Mouse (Mus musculus) heart, adult 8-10 months (tissue): ENCODE results near the gene Mesp1. TPM values are rescaled to one million over a fixed set of nuclear protein-coding genes. Genes with fewer than 3 reads are reported as not detected.

Experiments
- DNase-seq: peaks from one replicate; pipeline ENCODE4 v3.0.0; 2022; ENCODE audit warnings: low spot score
- total RNA-seq, 4 experiments: library from RNA; stranded (reverse); gene quantifications; 2 replicates each; pipeline ENCODE4 v1.2.4; 2022

Gene Mesp1
- total RNA-seq, 4 experiments from 2014 or later, result not detected

GRCm38 (mm10) chr7:79742277-79742658, 51.3 kb downstream of the Mesp1 start:
- no peak for DNase-seq

Other genes starting within 250 kb of the Mesp1 start
- not detected for gene Rhcg, start 176.1 kb downstream of the Mesp1 start, total RNA-seq
- under 1 TPM in 1 of 4 experiments, not detected in 3; 0.14 TPM for gene Ticrr, start 133.6 kb downstream of the Mesp1 start, total RNA-seq
- 1 to 10 TPM; 1.2 to 1.4 (median 1.2) TPM for gene Kif7, start 78.1 kb downstream of the Mesp1 start, total RNA-seq
- 1 to 10 TPM; 4.4 to 5.6 (median 5.0) TPM for gene Plin1, start 60.9 kb downstream of the Mesp1 start, total RNA-seq
- 10 to 100 TPM; 15.7 to 29.2 (median 22.4) TPM for gene Pex11a, start 50.7 kb downstream of the Mesp1 start, total RNA-seq
- not detected for gene Wdr93, start 50.6 kb downstream of the Mesp1 start, total RNA-seq
- gene Mesp2, start 16.9 kb upstream of the Mesp1 start, total RNA-seq, result under 1 TPM in 3 of 4 experiments, not detected in 1; 0.22 to 0.23 (median 0.22) TPM
- gene Anpep, start 67.3 kb upstream of the Mesp1 start, total RNA-seq, result 10 to 100 TPM in 3 of 4 experiments, 1 to 10 TPM in 1; 9.2 to 16.4 (median 10.3) TPM
- gene Ap3s2, start 126.9 kb upstream of the Mesp1 start, total RNA-seq, result 10 to 100 TPM; 20.6 to 28.6 (median 22.6) TPM
- 10 to 100 TPM in 2 of 4 experiments, 1 to 10 TPM in 2; 9.7 to 10.9 (median 10.0) TPM for gene Arpin, start 141.6 kb upstream of the Mesp1 start, total RNA-seq
- 10 to 100 TPM; 28.5 to 39.5 (median 31.3) TPM for gene Zfp710, start 231.0 kb upstream of the Mesp1 start, total RNA-seq